Mouse (Mus musculus) CH12.LX (cell line): ENCODE data around the gene Gm10491. TPM values are rescaled to one million over a fixed set of nuclear protein-coding genes. Genes with fewer than 3 reads are reported as not detected.

ENCODE experiments used
- DNase-seq: peaks from one replicate; pipeline ENCODE4 v3.0.0-alpha.2; 2013; ENCODE audit errors: extremely low read depth
- H3K27ac ChIP-seq: 2 replicates; pipeline ENCODE4 v1.5.1; 2012; ENCODE audit warnings: low read depth, mild to moderate bottlenecking, control low read depth, moderate library complexity; ENCODE audit not compliant: insufficient read depth
- H3K27me3 ChIP-seq: replicated peaks from 2 replicates; pipeline ENCODE3; 2012; ENCODE audit warnings: inconsistent platforms
- H3K36me3 ChIP-seq, 2 experiments: replicated peaks in 1 of 2; 2 replicates each; pipeline versions ENCODE3 to v1.6.1; 2012; ENCODE audit warnings: inconsistent platforms in 1 of 2, low read length in 1 of 2, mild to moderate bottlenecking in 1 of 2, mixed read lengths in 1 of 2, moderate library complexity in 1 of 2; ENCODE audit not compliant: control insufficient read depth in 1 of 2, insufficient read depth in 1 of 2
- H3K4me1 ChIP-seq, 2 experiments: 2 replicates each; pipeline ENCODE4 v1.6.1; 2012; ENCODE audit warnings: inconsistent platforms in 1 of 2, moderate library complexity in 1 of 2; ENCODE audit not compliant: insufficient read depth in 2 of 2, control insufficient read depth in 1 of 2
- H3K4me2 ChIP-seq: 2 replicates; pipeline ENCODE4 v1.6.1; 2012; ENCODE audit warnings: low read depth, mild to moderate bottlenecking, control low read depth; ENCODE audit not compliant: poor library complexity, insufficient read depth, severe bottlenecking
- H3K4me3 ChIP-seq, 3 experiments: fragments of 150-350 bp in 1 of 3; sonication (generic) in 1 of 3; replicated peaks in 1 of 3; 2 replicates each; pipeline versions ENCODE3 to v1.5.1; 2011 to 2012; ENCODE audit warnings: low read depth in 2 of 3, low read length in 2 of 3, mild to moderate bottlenecking in 2 of 3, moderate library complexity in 2 of 3, control low read depth in 1 of 3, improper control_type of control experiment in 1 of 3, inconsistent platforms in 1 of 3, mixed read lengths in 1 of 3; ENCODE audit not compliant: poor library complexity in 1 of 3
- H3K79me2 ChIP-seq: replicated peaks from 2 replicates; pipeline ENCODE4 v1.6.1; 2012; ENCODE audit warnings: mild to moderate bottlenecking, moderate library complexity; ENCODE audit not compliant: control insufficient read depth, poor library complexity, insufficient read depth, severe bottlenecking; ENCODE audit errors: extremely low read depth
- H3K9ac ChIP-seq: 2 replicates; pipeline ENCODE4 v1.6.1; 2012; ENCODE audit warnings: low read depth, mild to moderate bottlenecking, control low read depth, moderate library complexity; ENCODE audit not compliant: insufficient read depth
- H3K9me3 ChIP-seq: replicated peaks from 2 replicates; pipeline ENCODE3; 2012; ENCODE audit warnings: low read length, inconsistent platforms, mixed read lengths
- BHLHE40 ChIP-seq: IDR thresholded peaks from 2 replicates; pipeline ENCODE4 v1.6.1; 2011; ENCODE audit warnings: mild to moderate bottlenecking, low read depth, low read length, improper control_type of control experiment
- CHD1 ChIP-seq: IDR thresholded peaks from 2 replicates; pipeline ENCODE4 v1.6.1; 2012; ENCODE audit warnings: low read depth, low read length, improper control_type of control experiment, inconsistent platforms
- CHD2 ChIP-seq: IDR thresholded peaks from 2 replicates; pipeline ENCODE4 v1.6.1; 2011; ENCODE audit warnings: low read length, improper control_type of control experiment
- CTCF ChIP-seq, 2 experiments: IDR thresholded peaks in 1 of 2; conservative IDR thresholded peaks in 1 of 2; 2 replicates each; pipeline ENCODE4 v1.5.1; 2011 to 2012; ENCODE audit warnings: low read depth in 2 of 2, low read length in 2 of 2, improper control_type of control experiment in 1 of 2, inconsistent platforms in 1 of 2, mild to moderate bottlenecking in 1 of 2, moderate library complexity in 1 of 2
- ELF1 ChIP-seq: IDR thresholded peaks from 2 replicates; pipeline ENCODE4 v1.6.1; 2014; ENCODE audit warnings: low read depth, mild to moderate bottlenecking, inconsistent platforms, low read length, improper control_type of control experiment
- EP300 ChIP-seq: IDR thresholded peaks from 2 replicates; pipeline ENCODE4 v1.6.1; 2011; ENCODE audit warnings: low read length, improper control_type of control experiment
- ETS1 ChIP-seq: conservative IDR thresholded peaks from 2 replicates; pipeline ENCODE4 v1.6.1; 2012; ENCODE audit warnings: low read depth, mild to moderate bottlenecking, inconsistent platforms, low read length, improper control_type of control experiment, moderate library complexity
- GABPA ChIP-seq: IDR thresholded peaks from 2 replicates; pipeline ENCODE4 v1.6.1; 2012; ENCODE audit warnings: low read depth, low read length, improper control_type of control experiment, inconsistent platforms; ENCODE audit not compliant: insufficient replicate concordance
- IRF4 ChIP-seq: IDR thresholded peaks from 2 replicates; pipeline ENCODE4 v1.6.1; 2014; ENCODE audit warnings: low read depth, mild to moderate bottlenecking, inconsistent platforms, low read length, improper control_type of control experiment
- JUND ChIP-seq: conservative IDR thresholded peaks from 2 replicates; pipeline ENCODE4 v1.6.1; 2011; ENCODE audit warnings: low read depth, low read length, improper control_type of control experiment
- KAT2A ChIP-seq: IDR thresholded peaks from 2 replicates; pipeline ENCODE4 v1.6.1; 2012; ENCODE audit warnings: low read length, improper control_type of control experiment, inconsistent platforms; ENCODE audit not compliant: insufficient replicate concordance
- MAFK ChIP-seq: IDR thresholded peaks from 2 replicates; pipeline ENCODE4 v1.6.1; 2011; ENCODE audit warnings: low read length, improper control_type of control experiment; ENCODE audit not compliant: insufficient replicate concordance
- MAX ChIP-seq: IDR thresholded peaks from 2 replicates; pipeline ENCODE4 v1.6.1; 2011; ENCODE audit warnings: low read length, improper control_type of control experiment
- MAZ ChIP-seq: IDR thresholded peaks from 2 replicates; pipeline ENCODE4 v1.6.1; 2012; ENCODE audit warnings: low read depth, mild to moderate bottlenecking, inconsistent platforms, low read length, improper control_type of control experiment, moderate library complexity
- MEF2A ChIP-seq: IDR thresholded peaks from 2 replicates; pipeline ENCODE4 v1.6.1; 2014; ENCODE audit warnings: low read depth, mild to moderate bottlenecking, inconsistent platforms, low read length, improper control_type of control experiment, borderline replicate concordance
- MXI1 ChIP-seq: IDR thresholded peaks from 2 replicates; pipeline ENCODE4 v1.6.1; 2011; ENCODE audit warnings: mild to moderate bottlenecking, low read depth, low read length, improper control_type of control experiment
- MYC ChIP-seq: IDR thresholded peaks from 2 replicates; pipeline ENCODE4 v1.6.1; 2011; ENCODE audit warnings: low read depth, mild to moderate bottlenecking, improper control_type of control experiment, low read length
- NELFE ChIP-seq: IDR thresholded peaks from 2 replicates; pipeline ENCODE4 v1.6.1; 2011; ENCODE audit warnings: low read depth, low read length, improper control_type of control experiment
- POLR2AphosphoS2 ChIP-seq: IDR thresholded peaks from 2 replicates; pipeline ENCODE4 v1.6.1; 2011; ENCODE audit warnings: low read depth, low read length, improper control_type of control experiment
- RCOR1 ChIP-seq: conservative IDR thresholded peaks from 2 replicates; pipeline ENCODE4 v1.6.1; 2012; ENCODE audit warnings: low read depth, mild to moderate bottlenecking, inconsistent platforms, low read length, improper control_type of control experiment
- SMC3 ChIP-seq: IDR thresholded peaks from 2 replicates; pipeline ENCODE4 v1.6.1; 2011; ENCODE audit warnings: low read depth, low read length, improper control_type of control experiment
- TCF12 ChIP-seq: IDR thresholded peaks from 2 replicates; pipeline ENCODE4 v1.6.1; 2014; ENCODE audit warnings: low read depth, mild to moderate bottlenecking, inconsistent platforms, low read length, improper control_type of control experiment
- UBTF ChIP-seq: IDR thresholded peaks from 2 replicates; pipeline ENCODE4 v1.6.1; 2012; ENCODE audit warnings: low read depth, mild to moderate bottlenecking, inconsistent platforms, low read length, improper control_type of control experiment, moderate library complexity
- USF1 ChIP-seq: IDR thresholded peaks from 2 replicates; pipeline ENCODE4 v1.6.1; 2014; ENCODE audit warnings: low read depth, mild to moderate bottlenecking, inconsistent platforms, low read length, improper control_type of control experiment
- USF2 ChIP-seq: conservative IDR thresholded peaks from 2 replicates; pipeline ENCODE4 v1.6.1; 2011; ENCODE audit warnings: low read depth, low read length, improper control_type of control experiment
- ZKSCAN1 ChIP-seq: IDR thresholded peaks from 2 replicates; pipeline ENCODE4 v1.6.1; 2012; ENCODE audit warnings: low read depth, inconsistent platforms, low read length, improper control_type of control experiment, borderline replicate concordance
- dilution Hi-C: fragments of 300-500 bp; cut with MboI; formaldehyde crosslinking; loops from 2 replicates; pipeline ENCODE4 v1.14.3; 2020; ENCODE audit warnings: low sequenced_read_pairs; ENCODE audit not compliant: extremely low pct_unique_long_range_greater_than_20kb, extremely low pct_ligation_motif_present
- in situ Hi-C: fragments of 300-500 bp; cut with MboI; formaldehyde crosslinking; loops from 3 replicates; pipeline ENCODE4 v1.14.3; 2019; ENCODE audit warnings: low sequenced_read_pairs, low pct_ligation_motif_present, low pct_unique_long_range_greater_than_20kb, mixed read lengths
- polyA plus RNA-seq: library from polyadenylated mRNA; unstranded; fragments of >175 nt; gene quantifications from 2 replicates; pipeline ENCODE4 v1.2.1, GENCODE M21; 2012; ENCODE audit warnings: low read depth; ENCODE audit not compliant: insufficient read length
- total RNA-seq, 2 experiments: library from RNA; depleted of rRNA; stranded (reverse); fragments of 300-350 nt in 1 of 2; fragments of >200 nt in 1 of 2; gene quantifications; 2 replicates each; pipeline ENCODE4 v1.2.3; 2012 to 2014

The Gm10491 gene
- total and polyA plus RNA-seq, 3 experiments: not detected

DNA sequence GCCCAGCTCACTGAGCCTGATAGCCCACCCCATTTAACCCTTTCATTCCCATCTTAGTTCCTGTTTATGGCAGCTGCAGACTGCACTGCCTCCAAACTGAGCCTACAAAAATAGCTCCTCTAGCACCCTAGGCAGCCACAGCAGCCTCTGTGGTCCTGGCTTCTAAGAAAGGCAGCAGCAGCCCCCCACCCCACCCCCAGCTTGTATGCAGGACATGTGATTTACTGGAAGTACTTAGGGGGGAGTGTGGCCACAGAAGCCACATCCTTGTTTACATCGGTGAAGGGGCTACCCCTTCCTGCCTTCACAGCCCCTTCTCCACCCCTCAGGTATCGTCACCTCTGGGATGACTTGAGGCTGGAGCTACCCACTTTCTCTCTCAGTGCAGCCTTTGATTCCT, 42.3 kb downstream of the Gm10491 start:
- Histone ChIP-seq H3K4me2 (peak overlapping the region; percentile 80), H3K9ac (peak overlapping the region; percentile 45; the same call in 1 of the 2 replicates), H3K27me3 (no peaks in the 10 kb centered on the region), H3K36me3 (peaks cover 6 to 11% of the 10 kb centered on the region in 2 experiments), H3K9me3 (no peaks in the 10 kb centered on the region), H3K27ac (peak overlapping the region; percentile 98), H3K79me2 (peaks cover 27% of the 10 kb centered on the region), H3K4me3 (no peak overlapping the region), H3K4me1 (peaks cover 13 to 71% of the 10 kb centered on the region in 2 experiments)
- DNase-seq: peak; percentile 80
- TF ChIP-seq USF2: peak; percentile 17; the same call in 1 of the 2 replicates
- TF ChIP-seq USF1: peak; percentile 65
- TF ChIP-seq ETS1: peak; percentile 86
- TF ChIP-seq KAT2A: 0 out of 2 replicates have a peak, but pooled peaks have one; percentile 20
- peak; percentile 38; the same call in 1 of the 2 replicates for TF ChIP-seq ELF1
- peak; percentile 92 for TF ChIP-seq BHLHE40
- peak; percentile 77 for TF ChIP-seq IRF4
- peak; percentile 54; the same call in 1 of the 2 replicates for TF ChIP-seq MXI1
- TF ChIP-seq MAFK: no peak
- peak; percentile 87 for TF ChIP-seq CHD2
- TF ChIP-seq POLR2AphosphoS2: peak; percentile 40; the same call in 1 of the 2 replicates
- TF ChIP-seq NELFE: no peak
- no peak for TF ChIP-seq MYC
- TF ChIP-seq MEF2A: peak; percentile 97
- peak; percentile 73 for TF ChIP-seq MAX
- TF ChIP-seq GABPA: no peak
- peak; percentile 96 for TF ChIP-seq MAZ
- no peak for TF ChIP-seq CTCF (conservative IDR thresholded peaks at IDR 0.05 in 1 of 2, IDR thresholded peaks at IDR 0.05 in 1 of 2; ENCODE audit: low read depth in 2 of 2, low read length in 2 of 2)
- TF ChIP-seq SMC3: peak; percentile 7; the same call in 1 of the 2 replicates
- TF ChIP-seq EP300: peak; percentile 80
- peak; percentile 94; the same call in 1 of the 2 replicates for TF ChIP-seq TCF12
- dilution Hi-C loops: no loop called here
- in situ Hi-C loops: no loop called here

DNA sequence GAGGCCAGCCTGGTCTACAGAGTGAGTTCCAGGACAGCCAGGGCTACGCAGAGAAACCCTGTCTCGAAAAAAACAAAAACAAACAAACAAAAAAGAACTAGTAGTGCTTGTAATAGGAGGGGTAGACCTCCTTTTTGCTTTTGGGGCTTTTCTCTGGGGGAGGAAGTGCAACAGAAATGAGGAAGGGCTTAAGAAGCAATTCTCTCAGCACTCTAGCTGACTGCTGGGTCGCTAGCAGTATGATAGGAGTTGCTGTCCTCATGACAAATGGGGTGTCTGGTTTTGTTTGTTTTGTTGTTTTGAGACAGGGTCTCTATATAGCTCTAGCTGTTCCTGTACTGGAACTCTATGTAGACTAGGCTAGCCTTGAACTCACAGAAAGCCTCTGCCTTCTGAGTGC, 43.1 kb downstream of the Gm10491 start:
- Histone ChIP-seq H3K4me2 (peak overlapping the region; percentile 80; the same call in 1 of the 2 replicates), H3K27ac (peak overlapping the region; percentile 98), H3K9me3 (no peaks in the 10 kb centered on the region), H3K4me1 (peaks cover 15 to 72% of the 10 kb centered on the region in 2 experiments), H3K9ac (peak overlapping the region; percentile 45; the same call in 1 of the 2 replicates), H3K4me3 (no peak overlapping the region), H3K36me3 (peaks cover 6 to 13% of the 10 kb centered on the region in 2 experiments), H3K27me3 (no peaks in the 10 kb centered on the region), H3K79me2 (peaks cover 28% of the 10 kb centered on the region)
- in situ Hi-C loops: no loop called here
- no peak for DNase-seq
- dilution Hi-C loops: no loop called here
- no peak for TF ChIP-seq CHD1
- TF ChIP-seq UBTF: no peak
- no peak for TF ChIP-seq ZKSCAN1
- TF ChIP-seq USF1: no peak
- TF ChIP-seq BHLHE40: no peak
- TF ChIP-seq MXI1: no peak
- no peak for TF ChIP-seq RCOR1
- TF ChIP-seq IRF4: no peak
- no peak for TF ChIP-seq ELF1
- no peak for TF ChIP-seq KAT2A
- no peak for TF ChIP-seq MAX
- no peak for TF ChIP-seq MAZ
- no peak for TF ChIP-seq NELFE
- no peak for TF ChIP-seq JUND
